Mouse (Mus musculus) heart, adult 2 months (tissue): Measurements from ENCODE around the gene Zmiz1. TPM values are rescaled to one million over a fixed set of nuclear protein-coding genes. Genes with fewer than 3 reads are reported as not detected.
A peak's percentile ranks its signal among the peaks of the same experiment; 100 is the strongest.

Source experiments
- DNase-seq, 2 experiments: peaks; one replicate each; pipeline ENCODE4 v3.0.0; 2021
- H3K27ac ChIP-seq: fragments of 200-600 bp; 2 replicates; pipeline ENCODE4 v1.8.1; 2022
- H3K27me3 ChIP-seq: fragments of 200-500 bp; 2 replicates; pipeline ENCODE4 v1.6.1; 2012; ENCODE audit warnings: mild to moderate bottlenecking, low read length, inconsistent platforms, mixed read lengths; ENCODE audit not compliant: control insufficient read depth, insufficient read depth
- H3K36me3 ChIP-seq: fragments of 200-500 bp; 2 replicates; pipeline ENCODE4 v1.6.1; 2012; ENCODE audit warnings: low read length, inconsistent platforms; ENCODE audit not compliant: control insufficient read depth, insufficient read depth
- H3K4me1 ChIP-seq: fragments of 200-500 bp; 2 replicates; pipeline ENCODE4 v1.6.1; 2011; ENCODE audit warnings: low read length; ENCODE audit not compliant: control insufficient read depth, insufficient read depth
- H3K4me3 ChIP-seq: fragments of 200-600 bp; 2 replicates; pipeline ENCODE4 v1.8.1; 2022
- H3K79me2 ChIP-seq: fragments of 200-500 bp; replicated peaks from 2 replicates; pipeline ENCODE4 v1.6.1; 2012; ENCODE audit warnings: mild to moderate bottlenecking, inconsistent platforms, low read length, moderate library complexity, mixed read lengths; ENCODE audit not compliant: control insufficient read depth, insufficient read depth
- H3K9ac ChIP-seq: fragments of 200-500 bp; 2 replicates; pipeline ENCODE4 v1.6.1; 2012; ENCODE audit warnings: low read depth, mild to moderate bottlenecking, control low read depth, inconsistent platforms, low read length, mixed read lengths
- CTCF ChIP-seq: fragments of 200-600 bp; IDR thresholded peaks from 2 replicates; pipeline ENCODE4 v1.8.1; 2022; ENCODE audit warnings: antibody characterized with exemption, mild to moderate bottlenecking, moderate library complexity
- EP300 ChIP-seq: fragments of 200-500 bp; IDR thresholded peaks from 2 replicates; pipeline ENCODE4 v1.6.1; 2011; ENCODE audit warnings: low read depth, low read length, control low read depth; ENCODE audit not compliant: insufficient read depth
- POLR2A ChIP-seq: fragments of 200-500 bp; IDR thresholded peaks from 2 replicates; pipeline ENCODE4 v1.6.1; 2011; ENCODE audit warnings: mild to moderate bottlenecking, low read depth, low read length, control low read depth; ENCODE audit not compliant: insufficient read depth
- WGBS: fragments of 180-500 bp; shearing (Covaris S2); methylation state at CpG from one replicate; pipeline ENCODE4 v1.1.7; 2018; 5-methylcytosine and 5-hydroxymethylcytosine counted together
- intact Hi-C: fragments of 180-260 bp; cut with DNase I; formaldehyde crosslinking; loops from one replicate; pipeline ENCODE4 v1.15.1; 2025
- polyA plus RNA-seq: library from polyadenylated mRNA; depleted of rRNA; stranded (reverse); fragments of >200 nt; gene quantifications from 2 replicates; pipeline ENCODE4 v1.2.3, GENCODE M21; 2012
- total RNA-seq, 2 experiments: library from RNA; stranded (reverse); gene quantifications; 2 replicates each; pipeline ENCODE4 v1.2.3; 2021

Zmiz1 gene
- total and polyA plus RNA-seq, 3 experiments: 27.1 to 42.0 (median 40.7) TPM

GRCm38 (mm10) chr14:25508757-25509139 lies 49.8 kb downstream of the Zmiz1 start:
- peaks cover 42% of the 10 kb centered on the region for H3K4me1 ChIP-seq
- intact Hi-C loops: loop anchor here (2.0 kb wide), 1 partner anchor 20 kb away; no protein-coding TSS in a partner anchor
- WGBS: 55% methylated on average over 5 of the region's 5 CpGs
- H3K36me3 ChIP-seq: no peaks in the 10 kb centered on the region
- DNase-seq: peak in 1 of 2 experiments; percentile 69
- TF ChIP-seq EP300: peak; percentile 62
- no peak for TF ChIP-seq CTCF
- no peaks in the 10 kb centered on the region for H3K27me3 ChIP-seq
- H3K79me2 ChIP-seq: peaks cover 2% of the 10 kb centered on the region; the same call in 1 of the 2 replicates
- H3K4me3 ChIP-seq: no peak overlapping the region
- no peak overlapping the region for H3K9ac ChIP-seq
- H3K27ac ChIP-seq: peak overlapping the region; percentile 71

- TF ChIP-seq EP300: no peak
- TF ChIP-seq CTCF: no peak
- TF ChIP-seq POLR2A: no peak
- Histone ChIP-seq H3K79me2 (peaks cover 2% of the 10 kb centered on the region; the same call in 1 of the 2 replicates), H3K36me3 (no peaks in the 10 kb centered on the region), H3K4me3 (no peak overlapping the region), H3K9ac (no peak overlapping the region), H3K27me3 (no peaks in the 10 kb centered on the region), H3K4me1 (peaks cover 42% of the 10 kb centered on the region), H3K27ac (peak overlapping the region; percentile 71)
- 73% methylated on average over 20 of the region's 20 CpGs for WGBS
- DNase-seq: no peak
- intact Hi-C loops: loop anchor here (2.0 kb wide), 1 partner anchor 21 kb away; no protein-coding TSS in a partner anchor
Measured at GRCm38 (mm10) chr14:25509450-25510129, 50.6 kb downstream of the Zmiz1 start.

- intact Hi-C loops: no loop called here
- TF ChIP-seq CTCF: no peak
- no peak for TF ChIP-seq EP300
- TF ChIP-seq POLR2A: no peak
- peaks cover 47% of the 10 kb centered on the region for H3K4me1 ChIP-seq
Measured at GRCm38 (mm10) chr14:25510362-25510761, 51.4 kb downstream of the Zmiz1 start.

GRCm38 (mm10) chr14:25510987-25511386 lies 52.0 kb downstream of the Zmiz1 start:
- H3K27me3 ChIP-seq: no peaks in the 10 kb centered on the region
- peaks cover 4% of the 10 kb centered on the region for H3K79me2 ChIP-seq
- DNase-seq: no peak
- no peak overlapping the region; the same call in 1 of the 2 replicates for H3K9ac ChIP-seq
- H3K4me3 ChIP-seq: no peak overlapping the region
- 43% methylated on average over 7 of the region's 7 CpGs for WGBS
- H3K27ac ChIP-seq: peak overlapping the region; percentile 17; the same call in 1 of the 2 replicates
- H3K4me1 ChIP-seq: peaks cover 49% of the 10 kb centered on the region
- H3K36me3 ChIP-seq: no peaks in the 10 kb centered on the region
- intact Hi-C loops: no loop called here
- TF ChIP-seq CTCF: no peak
- TF ChIP-seq POLR2A: no peak
- TF ChIP-seq EP300: no peak

More at GRCm38 (mm10) chr14:25510362-25510761, 51.4 kb downstream of the Zmiz1 start:
- Histone ChIP-seq H3K36me3 (no peaks in the 10 kb centered on the region), H3K27ac (peak overlapping the region; percentile 71), H3K9ac (no peak overlapping the region; the same call in 1 of the 2 replicates), H3K79me2 (peaks cover 2% of the 10 kb centered on the region; the same call in 1 of the 2 replicates), H3K4me3 (no peak overlapping the region), H3K27me3 (no peaks in the 10 kb centered on the region)
- WGBS: 68% methylated on average over 3 of the region's 3 CpGs
- DNase-seq: no peak

- H3K27ac ChIP-seq: peak overlapping the region; percentile 17; the same call in 1 of the 2 replicates
Measured at GRCm38 (mm10) chr14:25511564-25511963, 52.6 kb downstream of the Zmiz1 start.

GRCm38 (mm10) chr14:25511967-25512366 lies 53.0 kb downstream of the Zmiz1 start:
- H3K27ac ChIP-seq: no peak overlapping the region
- no peak overlapping the region for H3K9ac ChIP-seq
- H3K4me3 ChIP-seq: no peak overlapping the region
- 57% methylated on average over 5 of the region's 5 CpGs for WGBS
- no peak for DNase-seq
- TF ChIP-seq EP300: no peak
- no peak for TF ChIP-seq CTCF
- TF ChIP-seq POLR2A: no peak
- H3K4me1 ChIP-seq: peaks cover 53% of the 10 kb centered on the region
- H3K79me2 ChIP-seq: peaks cover 4% of the 10 kb centered on the region
- intact Hi-C loops: no loop called here
- H3K27me3 ChIP-seq: no peaks in the 10 kb centered on the region
- H3K36me3 ChIP-seq: peaks cover 4% of the 10 kb centered on the region

More at GRCm38 (mm10) chr14:25511564-25511963, 52.6 kb downstream of the Zmiz1 start:
- WGBS: 42% methylated on average over 3 of the region's 3 CpGs
- no peak overlapping the region for H3K9ac ChIP-seq
- no peaks in the 10 kb centered on the region for H3K27me3 ChIP-seq
- peaks cover 4% of the 10 kb centered on the region for H3K36me3 ChIP-seq
- H3K4me3 ChIP-seq: no peak overlapping the region
- intact Hi-C loops: no loop called here
- DNase-seq: no peak
- H3K79me2 ChIP-seq: peaks cover 4% of the 10 kb centered on the region
- peaks cover 49% of the 10 kb centered on the region for H3K4me1 ChIP-seq
- TF ChIP-seq CTCF (no peak), POLR2A (no peak), EP300 (no peak)
